Mouse (Mus musculus) CH12.LX (cell line): Measurements from ENCODE around the gene Man2a1. TPM values are rescaled to one million over a fixed set of nuclear protein-coding genes. Genes with fewer than 3 reads are reported as not detected.

Experiments used
- DNase-seq: peaks from one replicate; pipeline ENCODE4 v3.0.0-alpha.2; 2013; ENCODE audit errors: extremely low read depth
- H3K27ac ChIP-seq: 2 replicates; pipeline ENCODE4 v1.5.1; 2012; ENCODE audit warnings: low read depth, mild to moderate bottlenecking, control low read depth, moderate library complexity; ENCODE audit not compliant: insufficient read depth
- H3K27me3 ChIP-seq: replicated peaks from 2 replicates; pipeline ENCODE3; 2012; ENCODE audit warnings: inconsistent platforms
- H3K36me3 ChIP-seq, 2 experiments: replicated peaks in 1 of 2; 2 replicates each; pipeline versions ENCODE3 to v1.6.1; 2012; ENCODE audit warnings: inconsistent platforms in 1 of 2, low read length in 1 of 2, mild to moderate bottlenecking in 1 of 2, mixed read lengths in 1 of 2, moderate library complexity in 1 of 2; ENCODE audit not compliant: control insufficient read depth in 1 of 2, insufficient read depth in 1 of 2
- H3K4me1 ChIP-seq, 2 experiments: 2 replicates each; pipeline ENCODE4 v1.6.1; 2012; ENCODE audit warnings: inconsistent platforms in 1 of 2, moderate library complexity in 1 of 2; ENCODE audit not compliant: insufficient read depth in 2 of 2, control insufficient read depth in 1 of 2
- H3K4me2 ChIP-seq: 2 replicates; pipeline ENCODE4 v1.6.1; 2012; ENCODE audit warnings: low read depth, mild to moderate bottlenecking, control low read depth; ENCODE audit not compliant: poor library complexity, insufficient read depth, severe bottlenecking
- H3K4me3 ChIP-seq, 3 experiments: fragments of 150-350 bp in 1 of 3; sonication (generic) in 1 of 3; replicated peaks in 1 of 3; 2 replicates each; pipeline versions ENCODE3 to v1.5.1; 2011 to 2012; ENCODE audit warnings: low read depth in 2 of 3, low read length in 2 of 3, mild to moderate bottlenecking in 2 of 3, moderate library complexity in 2 of 3, control low read depth in 1 of 3, improper control_type of control experiment in 1 of 3, inconsistent platforms in 1 of 3, mixed read lengths in 1 of 3; ENCODE audit not compliant: poor library complexity in 1 of 3
- H3K79me2 ChIP-seq: replicated peaks from 2 replicates; pipeline ENCODE4 v1.6.1; 2012; ENCODE audit warnings: mild to moderate bottlenecking, moderate library complexity; ENCODE audit not compliant: control insufficient read depth, poor library complexity, insufficient read depth, severe bottlenecking; ENCODE audit errors: extremely low read depth
- H3K9ac ChIP-seq: 2 replicates; pipeline ENCODE4 v1.6.1; 2012; ENCODE audit warnings: low read depth, mild to moderate bottlenecking, control low read depth, moderate library complexity; ENCODE audit not compliant: insufficient read depth
- H3K9me3 ChIP-seq: replicated peaks from 2 replicates; pipeline ENCODE3; 2012; ENCODE audit warnings: low read length, inconsistent platforms, mixed read lengths
- BHLHE40 ChIP-seq: IDR thresholded peaks from 2 replicates; pipeline ENCODE4 v1.6.1; 2011; ENCODE audit warnings: mild to moderate bottlenecking, low read depth, low read length, improper control_type of control experiment
- CHD1 ChIP-seq: IDR thresholded peaks from 2 replicates; pipeline ENCODE4 v1.6.1; 2012; ENCODE audit warnings: low read depth, low read length, improper control_type of control experiment, inconsistent platforms
- CHD2 ChIP-seq: IDR thresholded peaks from 2 replicates; pipeline ENCODE4 v1.6.1; 2011; ENCODE audit warnings: low read length, improper control_type of control experiment
- CTCF ChIP-seq, 2 experiments: IDR thresholded peaks in 1 of 2; conservative IDR thresholded peaks in 1 of 2; 2 replicates each; pipeline ENCODE4 v1.5.1; 2011 to 2012; ENCODE audit warnings: low read depth in 2 of 2, low read length in 2 of 2, improper control_type of control experiment in 1 of 2, inconsistent platforms in 1 of 2, mild to moderate bottlenecking in 1 of 2, moderate library complexity in 1 of 2
- E2F4 ChIP-seq: IDR thresholded peaks from 2 replicates; pipeline ENCODE4 v1.6.1; 2011; ENCODE audit warnings: low read depth, low read length, improper control_type of control experiment; ENCODE audit not compliant: insufficient replicate concordance
- ELF1 ChIP-seq: IDR thresholded peaks from 2 replicates; pipeline ENCODE4 v1.6.1; 2014; ENCODE audit warnings: low read depth, mild to moderate bottlenecking, inconsistent platforms, low read length, improper control_type of control experiment
- EP300 ChIP-seq: IDR thresholded peaks from 2 replicates; pipeline ENCODE4 v1.6.1; 2011; ENCODE audit warnings: low read length, improper control_type of control experiment
- ETS1 ChIP-seq: conservative IDR thresholded peaks from 2 replicates; pipeline ENCODE4 v1.6.1; 2012; ENCODE audit warnings: low read depth, mild to moderate bottlenecking, inconsistent platforms, low read length, improper control_type of control experiment, moderate library complexity
- GABPA ChIP-seq: IDR thresholded peaks from 2 replicates; pipeline ENCODE4 v1.6.1; 2012; ENCODE audit warnings: low read depth, low read length, improper control_type of control experiment, inconsistent platforms; ENCODE audit not compliant: insufficient replicate concordance
- IRF4 ChIP-seq: IDR thresholded peaks from 2 replicates; pipeline ENCODE4 v1.6.1; 2014; ENCODE audit warnings: low read depth, mild to moderate bottlenecking, inconsistent platforms, low read length, improper control_type of control experiment
- JUN ChIP-seq: IDR thresholded peaks from 2 replicates; pipeline ENCODE4 v1.6.1; 2011; ENCODE audit warnings: low read depth, mild to moderate bottlenecking, low read length, improper control_type of control experiment, moderate library complexity; ENCODE audit not compliant: insufficient read depth
- JUND ChIP-seq: conservative IDR thresholded peaks from 2 replicates; pipeline ENCODE4 v1.6.1; 2011; ENCODE audit warnings: low read depth, low read length, improper control_type of control experiment
- MAFK ChIP-seq: IDR thresholded peaks from 2 replicates; pipeline ENCODE4 v1.6.1; 2011; ENCODE audit warnings: low read length, improper control_type of control experiment; ENCODE audit not compliant: insufficient replicate concordance
- MAX ChIP-seq: IDR thresholded peaks from 2 replicates; pipeline ENCODE4 v1.6.1; 2011; ENCODE audit warnings: low read length, improper control_type of control experiment
- MAZ ChIP-seq: IDR thresholded peaks from 2 replicates; pipeline ENCODE4 v1.6.1; 2012; ENCODE audit warnings: low read depth, mild to moderate bottlenecking, inconsistent platforms, low read length, improper control_type of control experiment, moderate library complexity
- MEF2A ChIP-seq: IDR thresholded peaks from 2 replicates; pipeline ENCODE4 v1.6.1; 2014; ENCODE audit warnings: low read depth, mild to moderate bottlenecking, inconsistent platforms, low read length, improper control_type of control experiment, borderline replicate concordance
- MXI1 ChIP-seq: IDR thresholded peaks from 2 replicates; pipeline ENCODE4 v1.6.1; 2011; ENCODE audit warnings: mild to moderate bottlenecking, low read depth, low read length, improper control_type of control experiment
- MYC ChIP-seq: IDR thresholded peaks from 2 replicates; pipeline ENCODE4 v1.6.1; 2011; ENCODE audit warnings: low read depth, mild to moderate bottlenecking, improper control_type of control experiment, low read length
- NELFE ChIP-seq: IDR thresholded peaks from 2 replicates; pipeline ENCODE4 v1.6.1; 2011; ENCODE audit warnings: low read depth, low read length, improper control_type of control experiment
- NRF1 ChIP-seq: IDR thresholded peaks from 2 replicates; pipeline ENCODE4 v1.6.1; 2014; ENCODE audit warnings: low read depth, mild to moderate bottlenecking, inconsistent platforms, low read length, improper control_type of control experiment, moderate library complexity
- PAX5 ChIP-seq: IDR thresholded peaks from 2 replicates; pipeline ENCODE4 v1.6.1; 2012; ENCODE audit warnings: low read length, inconsistent platforms, mixed read lengths
- POLR2AphosphoS2 ChIP-seq: IDR thresholded peaks from 2 replicates; pipeline ENCODE4 v1.6.1; 2011; ENCODE audit warnings: low read depth, low read length, improper control_type of control experiment
- RAD21 ChIP-seq: IDR thresholded peaks from 2 replicates; pipeline ENCODE4 v1.6.1; 2011; ENCODE audit warnings: low read depth, mild to moderate bottlenecking, low read length, improper control_type of control experiment, moderate library complexity
- RCOR1 ChIP-seq: conservative IDR thresholded peaks from 2 replicates; pipeline ENCODE4 v1.6.1; 2012; ENCODE audit warnings: low read depth, mild to moderate bottlenecking, inconsistent platforms, low read length, improper control_type of control experiment
- SIN3A ChIP-seq: IDR thresholded peaks from 2 replicates; pipeline ENCODE4 v1.6.1; 2012; ENCODE audit warnings: low read length, improper control_type of control experiment, inconsistent platforms
- SMC3 ChIP-seq: IDR thresholded peaks from 2 replicates; pipeline ENCODE4 v1.6.1; 2011; ENCODE audit warnings: low read depth, low read length, improper control_type of control experiment
- TCF12 ChIP-seq: IDR thresholded peaks from 2 replicates; pipeline ENCODE4 v1.6.1; 2014; ENCODE audit warnings: low read depth, mild to moderate bottlenecking, inconsistent platforms, low read length, improper control_type of control experiment
- UBTF ChIP-seq: IDR thresholded peaks from 2 replicates; pipeline ENCODE4 v1.6.1; 2012; ENCODE audit warnings: low read depth, mild to moderate bottlenecking, inconsistent platforms, low read length, improper control_type of control experiment, moderate library complexity
- USF1 ChIP-seq: IDR thresholded peaks from 2 replicates; pipeline ENCODE4 v1.6.1; 2014; ENCODE audit warnings: low read depth, mild to moderate bottlenecking, inconsistent platforms, low read length, improper control_type of control experiment
- USF2 ChIP-seq: conservative IDR thresholded peaks from 2 replicates; pipeline ENCODE4 v1.6.1; 2011; ENCODE audit warnings: low read depth, low read length, improper control_type of control experiment
- ZC3H11A ChIP-seq: IDR thresholded peaks from 2 replicates; pipeline ENCODE4 v1.6.1; 2012; ENCODE audit warnings: low read depth, mild to moderate bottlenecking, inconsistent platforms, low read length, improper control_type of control experiment
- ZKSCAN1 ChIP-seq: IDR thresholded peaks from 2 replicates; pipeline ENCODE4 v1.6.1; 2012; ENCODE audit warnings: low read depth, inconsistent platforms, low read length, improper control_type of control experiment, borderline replicate concordance
- ZMIZ1 ChIP-seq: IDR thresholded peaks from 2 replicates; pipeline ENCODE4 v1.6.1; 2012; ENCODE audit warnings: low read depth, mild to moderate bottlenecking, inconsistent platforms, low read length, improper control_type of control experiment
- ZNF384 ChIP-seq: IDR thresholded peaks from 2 replicates; pipeline ENCODE4 v1.6.1; 2012; ENCODE audit warnings: low read depth, low read length, improper control_type of control experiment, inconsistent platforms
- dilution Hi-C: fragments of 300-500 bp; cut with MboI; formaldehyde crosslinking; loops from 2 replicates; pipeline ENCODE4 v1.14.3; 2020; ENCODE audit warnings: low sequenced_read_pairs; ENCODE audit not compliant: extremely low pct_unique_long_range_greater_than_20kb, extremely low pct_ligation_motif_present
- in situ Hi-C: fragments of 300-500 bp; cut with MboI; formaldehyde crosslinking; loops from 3 replicates; pipeline ENCODE4 v1.14.3; 2019; ENCODE audit warnings: low sequenced_read_pairs, low pct_ligation_motif_present, low pct_unique_long_range_greater_than_20kb, mixed read lengths
- polyA plus RNA-seq: library from polyadenylated mRNA; unstranded; fragments of >175 nt; gene quantifications from 2 replicates; pipeline ENCODE4 v1.2.1, GENCODE M21; 2012; ENCODE audit warnings: low read depth; ENCODE audit not compliant: insufficient read length
- total RNA-seq, 2 experiments: library from RNA; depleted of rRNA; stranded (reverse); fragments of 300-350 nt in 1 of 2; fragments of >200 nt in 1 of 2; gene quantifications; 2 replicates each; pipeline ENCODE4 v1.2.3; 2012 to 2014

Man2a1 gene
- total and polyA plus RNA-seq, 3 experiments = 7.9 to 15.4 (median 11.9) TPM

- Histone ChIP-seq H3K79me2 (peaks cover 4% of the 10 kb centered on the region), H3K9ac (peak overlapping the region; percentile 15), H3K27ac (peak overlapping the region; percentile 43; the same call in 1 of the 2 replicates), H3K4me2 (peak overlapping the region; percentile 64), H3K36me3 (peaks cover 0 to 7% of the 10 kb centered on the region in 2 experiments), H3K27me3 (no peaks in the 10 kb centered on the region), H3K4me3 (peak overlapping the region; percentile 31 to 83 (median 72)), H3K4me1 (peaks cover 3 to 41% of the 10 kb centered on the region in 2 experiments; a peak in 2 of 4 replicates), H3K9me3 (no peaks in the 10 kb centered on the region)
- in situ Hi-C loops (loop anchor here (25.0 kb wide), 1 partner anchor 259 kb away; no protein-coding TSS in a partner anchor), dilution Hi-C loops (no loop called here)
- peak; percentile 66 for DNase-seq
- TF ChIP-seq SIN3A (peak; percentile 57; the same call in 1 of the 2 replicates), RAD21 (no peak; the same call in none of the 2 replicates), ZNF384 (no peak), ZC3H11A (no peak), USF2 (no peak), CHD1 (peak; percentile 25; the same call in 1 of the 2 replicates), ELF1 (no peak), GABPA (no peak), POLR2AphosphoS2 (no peak), MAX (no peak), PAX5 (no peak), MEF2A (peak; percentile 71), MAZ (peak; percentile 81), NELFE (no peak), MXI1 (peak; percentile 74; the same call in 1 of the 2 replicates), IRF4 (peak; percentile 90), MAFK (0 out of 2 replicates have a peak, but pooled peaks have one; percentile 42), MYC (no peak; the same call in 1 of the 2 replicates), RCOR1 (0 out of 2 replicates have a peak, but pooled peaks have one; percentile 40), ZKSCAN1 (no peak), UBTF (no peak), BHLHE40 (0 out of 2 replicates have a peak, but pooled peaks have one; percentile 27), TCF12 (peak; percentile 74), CHD2 (peak; percentile 35; the same call in 1 of the 2 replicates), NRF1 (no peak), E2F4 (no peak), JUND (peak; percentile 90), ETS1 (peak; percentile 72), USF1 (no peak), JUN (peak; percentile 77), EP300 (peak; percentile 75), CTCF (conservative IDR thresholded peaks at IDR 0.05 in 1 of 2, IDR thresholded peaks at IDR 0.05 in 1 of 2; ENCODE audit: low read depth in 2 of 2, low read length in 2 of 2) (no peak), ZMIZ1 (peak; percentile 18; the same call in 1 of the 2 replicates), SMC3 (no peak)
Observed at GRCm38 (mm10) chr17:64603134-64603533, 2.6 kb downstream of the Man2a1 start.
